Mouse (Mus musculus): ENCODE measurements at regions not wholly inside any gene's neighbourhood (a gene's known extent, or its start where the extent isn't known, plus 50 kb on each side); places are given as distances from the start of the nearest gene placed in this dataset.

DNA sequence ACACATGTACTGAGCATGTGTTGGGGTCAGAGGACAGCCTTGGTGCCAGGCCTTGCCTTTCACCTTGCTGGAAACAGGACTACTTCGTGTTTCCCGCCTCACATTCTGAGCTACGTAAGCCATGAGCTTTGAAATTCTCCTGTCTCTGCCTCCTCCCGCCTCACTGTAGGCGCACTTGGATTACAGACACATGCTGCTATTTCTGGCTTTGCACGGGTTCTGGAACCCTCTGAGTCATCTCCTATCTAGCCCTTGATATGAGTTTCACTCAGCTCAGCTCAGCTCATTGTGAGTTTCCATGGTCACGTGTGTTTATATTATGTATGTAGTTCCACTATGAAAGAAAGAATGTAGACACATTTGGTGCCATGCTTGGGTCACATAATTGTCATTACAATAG, 100.9 kb upstream of the Tmem108 start:
- no peak for TF ChIP-seq NELFE (IDR thresholded peaks at IDR 0.05; ENCODE audit: low read depth, low read length)
- TF ChIP-seq POLR2A (IDR thresholded peaks at IDR 0.05; ENCODE audit: low read depth, low read length), result no peak
- no peak for TF ChIP-seq E2F4 (IDR thresholded peaks at IDR 0.05; ENCODE audit: insufficient replicate concordance, low read depth, low read length)
